Comparison of ENCODE assay signal across 8 mouse cellular contexts in genomic region chr3:146520226-146520797, GRCm38 (mm10). TPM values are rescaled to one million over a fixed set of nuclear protein-coding genes. Genes with fewer than 3 reads are reported as not detected.
DNase-seq lines count a peak whose midpoint lies in the region; ATAC-seq and TF ChIP-seq lines count a peak whose summit lies in the region.

No protein-coding gene starts in this region.

- H3K27ac ChIP-seq in gastrocnemius, adult 2 months, result peak overlapping the region; percentile 99
- H3K27ac ChIP-seq in forebrain, embryonic 12.5 days, result peak overlapping the region; percentile 97
- peak overlapping the region; percentile 89 for H3K27ac ChIP-seq in liver, embryonic 14.5 days

- ATAC-seq in forebrain, embryonic 12.5 days (ENCODE audit: low FRiP score), result peak; percentile 7; the same call in 1 of the 2 replicates
- no peak for ATAC-seq in liver, embryonic 14.5 days (ENCODE audit: insufficient read depth)
- no peak for ATAC-seq in CD4-positive, CD25-positive, alpha-beta regulatory T cell, adult 4 months

- peak overlapping the region; percentile 86 for H3K9ac ChIP-seq in forebrain, embryonic 12.5 days
- H3K9ac ChIP-seq in liver, embryonic 14.5 days (replicated peaks), result peak overlapping the region; percentile 89

- peak overlapping the region; percentile 55 for H3K4me2 ChIP-seq in forebrain, embryonic 12.5 days
- H3K4me2 ChIP-seq in liver, embryonic 14.5 days (ENCODE audit: low read depth), result peak overlapping the region; percentile 94

- intact Hi-C loops in gastrocnemius, adult 2 months (cut with DNase I), result loop anchor here (2.0 to 5.0 kb wide), 2 partner anchors 20 to 118 kb away; partner anchors contain the start of gene Ssx2ip
- intact Hi-C loops in gastrocnemius, postnatal 14 days (cut with DNase I; ENCODE audit: low total_unique reads), result no loop called here

- no peaks in the 10 kb centered on the region for H3K9me3 ChIP-seq in forebrain, embryonic 12.5 days
- no peaks in the 10 kb centered on the region for H3K9me3 ChIP-seq in liver, embryonic 14.5 days (ENCODE audit: control insufficient read depth, low read length)

- TF ChIP-seq CTCF in gastrocnemius, adult 2 months (IDR thresholded peaks at IDR 0.05), result 0 out of 2 replicates have a peak, but pooled peaks have one; percentile 3
- no peak for TF ChIP-seq CTCF in liver, embryonic 14.5 days (IDR thresholded peaks at IDR 0.05; ENCODE audit: low read depth)

- no peak for DNase-seq in gastrocnemius, adult 2 months
- no peak for DNase-seq in gastrocnemius, postnatal 10 days
- DNase-seq in 3T3-L1 (ENCODE audit: low read depth, low spot score), result peak; percentile 34
- no peak for DNase-seq in liver, embryonic 14.5 days (ENCODE audit: low read depth in 3 of 3, low spot score in 3 of 3)
- DNase-seq in adrenal gland, postnatal 14 days, result no peak
- DNase-seq in gastrocnemius, postnatal 14 days, result no peak

- peaks cover 23% of the 10 kb centered on the region for H3K36me3 ChIP-seq in forebrain, embryonic 12.5 days (replicated peaks)
- H3K36me3 ChIP-seq in liver, embryonic 14.5 days (replicated peaks; ENCODE audit: control insufficient read depth, insufficient read depth, low read depth), result peaks cover 19% of the 10 kb centered on the region

- 41% methylated on average over 5 of the region's 5 CpGs for WGBS in forebrain, embryonic 12.5 days
- 41% methylated on average over 5 of the region's 5 CpGs for WGBS in liver, embryonic 14.5 days (ENCODE audit: insufficient replicate concordance)

- no peaks in the 10 kb centered on the region for H3K27me3 ChIP-seq in forebrain, embryonic 12.5 days
- no peaks in the 10 kb centered on the region for H3K27me3 ChIP-seq in liver, embryonic 14.5 days (ENCODE audit: control insufficient read depth, insufficient read depth, low read length)

- peaks cover 7% of the 10 kb centered on the region; the same call in 1 of the 2 replicates for H3K4me1 ChIP-seq in forebrain, embryonic 12.5 days
- H3K4me1 ChIP-seq in liver, embryonic 14.5 days (replicated peaks; ENCODE audit: control insufficient read depth in 2 of 2, insufficient read depth in 2 of 2, low read length in 1 of 2), result peaks cover 4 to 8% of the 10 kb centered on the region in 2 experiments; a peak in 3 of 4 replicates

- H3K4me3 ChIP-seq in gastrocnemius, adult 2 months, result peak overlapping the region; percentile 84
- peak overlapping the region; percentile 84 for H3K4me3 ChIP-seq in forebrain, embryonic 12.5 days (replicated peaks)
- H3K4me3 ChIP-seq in liver, embryonic 14.5 days (ENCODE audit: insufficient read depth in 1 of 2, low read depth in 2 of 2, low read length in 2 of 2), result peak overlapping the region; percentile 75 to 92

- TF ChIP-seq EP300 in liver, embryonic 14.5 days (IDR thresholded peaks at IDR 0.05; ENCODE audit: low read depth), result no peak

RNA-seq across cellular contexts. Expression of gene Rpf1, which starts 0.9 kb away (rescaled TPM):
- 10 to 100 TPM; 12.3 to 12.8 TPM for total RNA-seq in gastrocnemius, adult 2 months (2021)
- 10 to 100 TPM; 15.2 to 17.8 TPM for total RNA-seq in gastrocnemius, postnatal 10 days (2021)
- polyA plus RNA-seq in forebrain, embryonic 12.5 days (2016; fragmentation: Nextera tagmentation; extraction: Ambion mirVana), result 73.1 and 74.2 TPM in 2 replicates
- 13.5 and 20.6 TPM in 2 replicates for polyA plus RNA-seq in liver, embryonic 14.5 days (2012; rRNA removed)
- 32.4 and 32.7 TPM in 2 replicates for polyA plus RNA-seq in liver, embryonic 14.5 days (2014; fragmentation: Nextera tagmentation; extraction: Ambion mirVana)
- 10 to 100 TPM; 37.8 to 49.8 TPM for polyA plus RNA-seq in CD4-positive, CD25-positive, alpha-beta regulatory T cell, adult 4 months (2017; shearing (Covaris generic))
- 29.9 and 37.0 TPM in 2 replicates for total RNA-seq in adrenal gland, postnatal 14 days (2021)
- 10 to 100 TPM; 12.9 to 14.5 TPM for total RNA-seq in gastrocnemius, postnatal 14 days (2021)

RNA-seq across cellular contexts. Expression of gene Gng5, which starts 20.7 kb away (rescaled TPM):
- 100 to 1,000 TPM; 409 to 580 TPM for total RNA-seq in gastrocnemius, adult 2 months (2021)
- 100 to 1,000 TPM; 278 TPM for total RNA-seq in gastrocnemius, postnatal 10 days (2021)
- 851 and 914 TPM in 2 replicates for polyA plus RNA-seq in forebrain, embryonic 12.5 days (2016; fragmentation: Nextera tagmentation; extraction: Ambion mirVana)
- polyA plus RNA-seq in liver, embryonic 14.5 days (2012; rRNA removed), result 115 and 136 TPM in 2 replicates
- 559 and 595 TPM in 2 replicates for polyA plus RNA-seq in liver, embryonic 14.5 days (2014; fragmentation: Nextera tagmentation; extraction: Ambion mirVana)
- polyA plus RNA-seq in CD4-positive, CD25-positive, alpha-beta regulatory T cell, adult 4 months (2017; shearing (Covaris generic)), result 100 to 1,000 TPM; 270 to 377 TPM
- 286 and 296 TPM in 2 replicates for total RNA-seq in adrenal gland, postnatal 14 days (2021)
- total RNA-seq in gastrocnemius, postnatal 14 days (2021), result 100 to 1,000 TPM; 233 to 275 TPM

RNA-seq across cellular contexts. Expression of gene Spata1, which starts 20.8 kb away (rescaled TPM):
- total RNA-seq in gastrocnemius, adult 2 months (2021), result 1 to 10 TPM; 4.4 to 5.4 TPM
- 1 to 10 TPM; 2.0 to 2.4 TPM for total RNA-seq in gastrocnemius, postnatal 10 days (2021)
- polyA plus RNA-seq in forebrain, embryonic 12.5 days (2016; fragmentation: Nextera tagmentation; extraction: Ambion mirVana), result 6.9 and 7.7 TPM in 2 replicates
- 0.30 and 0.93 TPM in 2 replicates for polyA plus RNA-seq in liver, embryonic 14.5 days (2012; rRNA removed)
- 0.32 and 0.65 TPM in 2 replicates for polyA plus RNA-seq in liver, embryonic 14.5 days (2014; fragmentation: Nextera tagmentation; extraction: Ambion mirVana)
- 1 to 10 TPM; 7.8 to 8.7 TPM for polyA plus RNA-seq in CD4-positive, CD25-positive, alpha-beta regulatory T cell, adult 4 months (2017; shearing (Covaris generic))
- total RNA-seq in adrenal gland, postnatal 14 days (2021), result 2.4 and 3.4 TPM in 2 replicates
- 1 to 10 TPM; 2.5 to 3.7 TPM for total RNA-seq in gastrocnemius, postnatal 14 days (2021)

RNA-seq across cellular contexts. Expression of gene Uox, which starts 49.9 kb away (rescaled TPM):
- not detected for total RNA-seq in gastrocnemius, adult 2 months (2021)
- under 1 TPM in 1 of 2 experiments, not detected in 1; 0.32 TPM for total RNA-seq in gastrocnemius, postnatal 10 days (2021)
- not detected in 2 replicates for polyA plus RNA-seq in forebrain, embryonic 12.5 days (2016; fragmentation: Nextera tagmentation; extraction: Ambion mirVana)
- 2.5 and 4.3 TPM in 2 replicates for polyA plus RNA-seq in liver, embryonic 14.5 days (2012; rRNA removed)
- 6.4 and 7.1 TPM in 2 replicates for polyA plus RNA-seq in liver, embryonic 14.5 days (2014; fragmentation: Nextera tagmentation; extraction: Ambion mirVana)
- polyA plus RNA-seq in CD4-positive, CD25-positive, alpha-beta regulatory T cell, adult 4 months (2017; shearing (Covaris generic)), result not detected
- 4.5 and 109 TPM in 2 replicates for total RNA-seq in adrenal gland, postnatal 14 days (2021)
- total RNA-seq in gastrocnemius, postnatal 14 days (2021), result not detected
